Mouse (Mus musculus): ENCODE data around the gene Foxo3.

DNA sequence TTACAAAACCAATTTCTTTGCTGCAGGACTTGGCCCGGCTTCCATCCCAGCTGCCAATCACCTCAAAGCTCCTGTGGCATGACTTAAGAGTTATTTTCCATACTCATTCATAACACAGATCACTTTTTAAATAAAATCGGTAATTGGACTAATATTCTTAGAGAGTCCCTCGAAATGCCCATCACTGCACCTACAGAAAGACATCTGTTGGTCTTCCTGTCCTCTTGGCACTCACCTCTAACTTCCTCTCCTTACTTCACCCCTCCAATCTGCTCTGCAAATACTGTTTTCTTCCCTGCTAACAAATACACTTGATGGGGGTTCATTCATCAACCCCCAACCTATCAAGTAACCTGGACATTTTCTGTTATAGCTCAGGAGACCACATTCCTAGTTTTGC lies 30.9 kb downstream of the Foxo3 start:
- TF ChIP-seq CTCF (IDR thresholded peaks at IDR 0.05; ENCODE audit: low read depth) (no peak), EP300 (IDR thresholded peaks at IDR 0.05; ENCODE audit: low read depth) (no peak)

Data from liver, embryonic 14.5 days (tissue).